Mouse (Mus musculus): ENCODE data around the gene Inpp5f. TPM values are rescaled to one million over a fixed set of nuclear protein-coding genes. Genes with fewer than 3 reads are reported as not detected.
A peak's percentile ranks its signal among the peaks of the same experiment; 100 is the strongest.

The Inpp5f gene
- total and polyA plus RNA-seq, 3 experiments = 9.5 to 14.3 TPM; not detected in 1

DNA sequence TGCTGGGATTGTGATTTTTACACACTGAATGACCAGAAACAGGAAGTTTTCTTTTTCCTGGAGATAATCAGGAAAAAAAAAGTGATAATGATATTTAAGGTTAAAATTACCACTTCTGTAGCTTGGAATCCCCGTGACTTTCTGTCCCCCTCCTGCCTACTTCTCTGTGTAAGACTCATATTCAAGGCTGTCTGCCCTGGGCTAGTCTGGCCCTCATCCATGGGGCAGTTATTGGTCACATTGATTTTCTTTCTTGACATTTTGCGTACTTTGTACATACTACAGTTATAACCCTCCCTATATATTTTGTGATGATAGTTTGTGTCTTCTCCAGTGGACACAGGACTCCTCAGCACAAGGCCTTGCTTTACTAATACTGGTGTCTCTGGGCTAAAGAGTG is 2.5 kb downstream of the Inpp5f start:
- Histone ChIP-seq H3K4me3 (ENCODE audit: control insufficient read depth in 1 of 2, insufficient read depth in 1 of 2, low read depth in 2 of 2, low read length in 2 of 2) (no peak overlapping the region), H3K4me1 (ENCODE audit: control insufficient read depth in 1 of 2, insufficient read depth in 2 of 2, low read length in 2 of 2) (peaks cover 7 to 10% of the 10 kb centered on the region in 2 experiments), H3K9me3 (replicated peaks; ENCODE audit: insufficient read depth, low read length) (no peaks in the 10 kb centered on the region), H3K27ac (ENCODE audit: control insufficient read depth, low read depth, low read length) (no peak overlapping the region), H3K9ac (ENCODE audit: control insufficient read depth, low read depth, low read length, poor library complexity, severe bottlenecking) (no peak overlapping the region), H3K36me3 (ENCODE audit: control insufficient read depth in 1 of 2, insufficient read depth in 2 of 2, low read length in 2 of 2) (peaks cover 0 to 10% of the 10 kb centered on the region in 2 experiments; a peak in 2 of 4 replicates), H3K79me2 (ENCODE audit: control insufficient read depth, insufficient read depth, low read length, poor library complexity) (peaks cover 18% of the 10 kb centered on the region), H3K27me3 (ENCODE audit: control insufficient read depth in 1 of 2, insufficient read depth in 2 of 2, low read length in 2 of 2) (no peaks in the 10 kb centered on the region)
- TF ChIP-seq ZNF384 (IDR thresholded peaks at IDR 0.05; ENCODE audit: low read depth, low read length) (0 out of 2 replicates have a peak, but pooled peaks have one; percentile 8), USF2 (IDR thresholded peaks at IDR 0.05; ENCODE audit: borderline replicate concordance in 1 of 2, insufficient read depth in 1 of 2, low read depth in 1 of 2, low read length in 2 of 2) (no peak)
- no peak for DNase-seq (ENCODE audit: low read depth, low spot score)

- Histone ChIP-seq H3K9me3 (replicated peaks; ENCODE audit: insufficient read depth, low read length) (no peaks in the 10 kb centered on the region), H3K79me2 (ENCODE audit: control insufficient read depth, insufficient read depth, low read length, poor library complexity) (peaks cover 3% of the 10 kb centered on the region), H3K9ac (ENCODE audit: control insufficient read depth, low read depth, low read length, poor library complexity, severe bottlenecking) (no peak overlapping the region), H3K4me3 (ENCODE audit: control insufficient read depth in 1 of 2, insufficient read depth in 1 of 2, low read depth in 2 of 2, low read length in 2 of 2) (no peak overlapping the region), H3K4me1 (ENCODE audit: control insufficient read depth in 1 of 2, insufficient read depth in 2 of 2, low read length in 2 of 2) (peaks cover 7 to 10% of the 10 kb centered on the region in 2 experiments), H3K36me3 (ENCODE audit: control insufficient read depth in 1 of 2, insufficient read depth in 2 of 2, low read length in 2 of 2) (peaks cover 0 to 10% of the 10 kb centered on the region in 2 experiments; a peak in 3 of 4 replicates), H3K27me3 (ENCODE audit: control insufficient read depth in 1 of 2, insufficient read depth in 2 of 2, low read length in 2 of 2) (no peaks in the 10 kb centered on the region), H3K27ac (ENCODE audit: control insufficient read depth, low read depth, low read length) (no peak overlapping the region)
- no peak for DNase-seq (ENCODE audit: low read depth, low spot score)
- TF ChIP-seq MYC (IDR thresholded peaks at IDR 0.05; ENCODE audit: low read depth, low read length) = no peak
- TF ChIP-seq ETS1 (IDR thresholded peaks at IDR 0.05; ENCODE audit: low read depth, low read length) = no peak
- TF ChIP-seq POLR2AphosphoS2 (IDR thresholded peaks at IDR 0.05; ENCODE audit: low read length) = no peak
Measured at GRCm38 (mm10) chr7:128617587-128617986, 6.5 kb downstream of the Inpp5f start.

DNA sequence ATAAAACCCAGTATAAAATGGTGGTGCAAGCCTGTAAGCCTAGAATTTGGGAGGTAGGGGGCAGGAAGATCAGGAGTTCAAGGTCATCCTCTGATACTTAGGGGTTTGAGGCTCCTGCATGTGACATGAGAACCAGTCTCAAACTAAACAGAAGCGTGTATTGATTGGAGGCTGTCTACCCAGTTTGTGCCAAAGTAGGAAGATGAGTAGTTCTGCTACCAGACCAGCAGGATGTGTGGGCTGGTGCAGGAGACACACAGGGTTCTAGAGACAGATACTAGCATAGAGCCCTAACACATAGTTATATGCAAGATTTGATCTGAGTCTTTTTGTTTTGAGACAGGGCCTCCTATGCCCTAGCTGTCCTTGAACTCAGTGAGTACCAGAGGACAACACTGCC is 9.1 kb downstream of the Inpp5f start:
- no peak for DNase-seq (ENCODE audit: low read depth, low spot score)
- TF ChIP-seq UBTF (IDR thresholded peaks at IDR 0.05; ENCODE audit: borderline replicate concordance, insufficient read depth, low read depth, low read length) (no peak), TBP (IDR thresholded peaks at IDR 0.05; ENCODE audit: low read depth, low read length) (no peak), CHD2 (IDR thresholded peaks at IDR 0.05; ENCODE audit: low read length) (no peak), POLR2AphosphoS5 (IDR thresholded peaks at IDR 0.05; ENCODE audit: borderline replicate concordance, low read depth, low read length) (no peak), POLR2AphosphoS2 (IDR thresholded peaks at IDR 0.05; ENCODE audit: low read length) (no peak), POLR2A (IDR thresholded peaks at IDR 0.05; ENCODE audit: control insufficient read depth in 1 of 2, insufficient read depth in 1 of 2, low read depth in 1 of 2, low read length in 2 of 2, poor library complexity in 1 of 2) (no peak), ZMIZ1 (IDR thresholded peaks at IDR 0.05; ENCODE audit: low read depth, low read length) (no peak), GATA1 (IDR thresholded peaks at IDR 0.05; ENCODE audit: low read depth, low read length) (no peak), JUND (IDR thresholded peaks at IDR 0.05; ENCODE audit: low read depth, low read length) (no peak), CHD1 (IDR thresholded peaks at IDR 0.05; ENCODE audit: low read depth, low read length) (no peak)
- H3K27me3 ChIP-seq (ENCODE audit: control insufficient read depth in 1 of 2, insufficient read depth in 2 of 2, low read length in 2 of 2) = no peaks in the 10 kb centered on the region
- H3K9me3 ChIP-seq (replicated peaks; ENCODE audit: insufficient read depth, low read length) = no peaks in the 10 kb centered on the region
- H3K4me1 ChIP-seq (ENCODE audit: control insufficient read depth in 1 of 2, insufficient read depth in 2 of 2, low read length in 2 of 2) = no peaks in the 10 kb centered on the region
- no peak overlapping the region for H3K9ac ChIP-seq (ENCODE audit: control insufficient read depth, low read depth, low read length, poor library complexity, severe bottlenecking)
- no peak overlapping the region for H3K4me3 ChIP-seq (ENCODE audit: control insufficient read depth in 1 of 2, insufficient read depth in 1 of 2, low read depth in 2 of 2, low read length in 2 of 2)
- H3K36me3 ChIP-seq (ENCODE audit: control insufficient read depth in 1 of 2, insufficient read depth in 2 of 2, low read length in 2 of 2) = no peaks in the 10 kb centered on the region; a peak in 1 of 4 replicates
- H3K79me2 ChIP-seq (ENCODE audit: control insufficient read depth, insufficient read depth, low read length, poor library complexity) = no peaks in the 10 kb centered on the region; the same call in 1 of the 2 replicates
- no peak overlapping the region for H3K27ac ChIP-seq (ENCODE audit: control insufficient read depth, low read depth, low read length)
